Mouse (Mus musculus) ovary, postnatal 36 days (tissue): ENCODE measurements at regions not wholly inside any gene's neighbourhood (a gene's known extent, or its start where the extent isn't known, plus 50 kb on each side); places are given as distances from the start of the nearest gene placed in this dataset.

Experiments used
- DNase-seq: peaks from one replicate; pipeline ENCODE4 v3.0.0; 2022; ENCODE audit warnings: low spot score, mixed read lengths

GRCm38 (mm10) chr6:32739162-32739745 lies 151.3 kb upstream of the Plxna4 start:
- no peak for DNase-seq

DNA sequence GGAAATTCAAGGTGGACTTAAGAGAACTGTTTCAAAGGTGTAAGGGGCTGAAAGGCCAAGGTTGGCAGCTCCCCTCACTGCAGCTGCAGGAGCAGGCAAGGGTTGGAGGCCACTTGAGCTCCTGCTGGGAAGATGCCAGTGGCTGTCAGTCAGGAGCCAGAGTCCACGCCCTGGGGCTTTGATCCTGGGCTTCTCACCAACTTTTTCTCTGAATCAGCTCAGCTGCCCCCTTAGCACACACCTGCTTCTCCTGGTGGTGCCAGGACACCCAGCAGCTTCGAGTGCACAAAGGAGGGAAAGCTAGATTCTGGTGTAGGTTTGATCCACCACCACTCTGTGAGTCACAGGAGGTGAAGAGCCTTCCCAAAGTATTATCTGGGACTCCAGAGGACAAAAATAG lies 140.7 kb upstream of the Plxna4 start:
- DNase-seq, result no peak

- DNase-seq, result no peak
Observed at GRCm38 (mm10) chr6:32726571-32726970, 138.6 kb upstream of the Plxna4 start.

DNA sequence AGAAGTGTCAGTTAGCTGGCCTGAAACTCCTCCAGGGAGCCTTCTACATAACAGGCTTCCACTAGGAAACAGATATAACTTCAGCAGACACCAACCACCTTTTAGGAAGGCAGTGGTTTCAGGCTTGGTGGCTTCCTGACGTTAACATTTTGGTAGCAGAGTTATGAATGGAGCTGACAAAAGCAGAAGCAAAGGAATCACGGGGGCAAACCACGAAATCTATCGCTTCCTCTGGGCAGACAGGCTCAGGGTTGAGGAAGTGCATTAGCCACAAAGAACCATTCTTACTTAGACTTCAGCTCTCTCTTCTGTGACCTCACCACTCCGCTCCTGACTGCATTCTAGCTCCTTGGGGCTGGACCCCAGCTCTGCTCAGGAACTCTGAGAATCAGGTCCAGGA lies 129.9 kb upstream of the Plxna4 start:
- no peak for DNase-seq

DNA sequence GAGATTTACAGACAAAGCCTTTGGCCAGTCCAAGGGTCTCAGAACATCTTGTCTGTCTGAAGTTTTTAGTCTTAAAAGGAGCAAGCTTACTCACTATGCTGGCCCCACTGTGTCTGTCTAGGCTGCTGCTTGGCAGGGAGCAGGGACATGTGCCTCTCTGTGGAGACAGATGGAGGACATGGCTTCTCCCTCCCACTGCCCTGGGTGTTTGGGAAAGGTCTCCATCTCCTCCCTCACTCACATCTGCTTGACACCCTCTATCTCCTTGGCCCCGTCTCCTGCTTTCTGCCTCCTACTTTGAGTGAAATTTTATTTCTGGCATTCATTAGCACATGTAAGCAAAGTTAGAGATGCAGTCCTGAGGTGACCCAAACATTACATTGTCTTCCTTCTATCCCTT lies 127.1 kb upstream of the Plxna4 start:
- DNase-seq, result no peak

DNA sequence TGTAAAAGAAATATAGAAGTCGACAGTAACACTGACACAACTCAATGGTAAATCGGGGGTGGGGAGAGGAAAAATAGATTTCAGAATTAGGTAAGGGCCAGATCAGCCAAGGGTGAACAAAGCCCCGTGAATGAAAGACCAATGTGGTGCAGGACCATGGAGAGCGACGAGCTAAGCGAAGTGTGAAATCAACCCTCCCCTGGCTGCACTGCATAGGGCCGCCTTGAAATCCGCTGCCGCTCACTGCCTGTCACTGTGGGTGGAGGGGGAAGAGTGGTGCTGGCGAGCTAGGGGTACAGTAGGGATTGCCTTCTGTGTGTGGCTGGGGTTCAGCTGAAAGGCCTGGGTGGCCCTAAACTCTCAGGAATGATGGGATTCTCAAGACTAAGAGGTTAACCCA lies 122.2 kb upstream of the Plxna4 start:
- peak; percentile 57 for DNase-seq

- no peak for DNase-seq
Observed at GRCm38 (mm10) chr6:32709566-32709965, 121.6 kb upstream of the Plxna4 start.

DNA sequence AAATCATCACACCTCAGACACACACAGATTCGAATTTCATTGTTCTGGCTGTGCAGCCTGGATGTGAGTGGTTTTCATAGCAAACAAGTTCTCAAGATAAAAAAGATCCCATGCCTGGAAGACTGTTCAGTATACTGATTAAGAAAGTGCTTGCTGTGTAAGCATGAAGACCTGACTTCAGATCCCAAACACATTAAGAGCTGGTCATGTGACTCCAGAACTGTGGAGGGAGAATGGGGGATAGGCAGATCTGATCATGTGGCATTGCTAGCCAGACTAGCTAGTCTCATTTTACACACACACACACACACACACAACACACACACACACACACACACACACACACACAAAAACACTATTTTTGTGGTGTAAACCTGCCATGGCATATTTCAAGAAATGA lies 119.4 kb upstream of the Plxna4 start:
- no peak for DNase-seq

- DNase-seq, result no peak
Observed at GRCm38 (mm10) chr6:32706376-32706775, 118.4 kb upstream of the Plxna4 start.

DNA sequence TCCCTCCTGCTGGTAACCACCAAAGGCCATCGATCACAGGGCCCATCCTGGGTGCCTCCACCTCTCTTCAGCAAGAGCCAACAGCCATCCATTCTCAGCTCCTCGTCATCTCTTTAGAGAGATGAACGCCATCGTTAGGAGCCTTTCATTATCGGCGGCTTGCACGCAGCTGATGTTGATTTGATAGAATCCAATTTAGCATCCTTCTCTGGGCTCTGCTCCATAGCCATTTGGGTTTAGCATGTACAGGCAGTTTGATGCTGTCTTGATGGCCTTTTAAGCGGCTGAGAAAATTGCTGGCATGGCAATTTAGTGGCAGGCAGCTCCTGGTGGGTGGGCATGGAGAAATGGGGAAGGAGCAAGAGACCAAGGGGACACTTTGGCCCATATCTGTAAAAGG lies 115.5 kb upstream of the Plxna4 start:
- DNase-seq, result no peak

DNA sequence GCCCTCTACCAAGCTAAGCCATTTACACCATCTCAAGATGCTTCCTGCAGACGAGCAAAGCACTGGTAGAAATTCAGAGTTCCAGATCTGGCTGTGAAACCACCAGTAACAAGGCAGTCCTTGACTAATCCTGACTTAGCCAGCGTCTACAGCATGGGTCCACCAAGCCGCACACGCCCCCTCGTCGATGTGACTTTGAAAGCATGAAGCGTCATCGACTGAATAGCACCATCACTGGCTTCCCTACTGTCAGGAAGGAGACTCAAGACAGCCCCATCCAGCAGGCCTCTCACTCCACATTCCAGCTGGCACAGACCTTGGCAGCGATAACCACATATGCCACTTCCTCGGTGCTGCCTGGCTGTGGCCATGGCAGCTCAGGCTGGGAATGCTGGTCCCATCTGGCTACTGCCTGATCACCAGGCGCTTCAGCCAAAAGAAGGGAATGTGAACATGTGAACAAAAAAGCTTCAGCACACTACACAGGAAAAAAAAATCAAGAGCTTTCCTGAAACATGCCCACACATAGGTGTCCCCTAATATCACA lies 114.3 kb upstream of the Plxna4 start:
- no peak for DNase-seq

DNA sequence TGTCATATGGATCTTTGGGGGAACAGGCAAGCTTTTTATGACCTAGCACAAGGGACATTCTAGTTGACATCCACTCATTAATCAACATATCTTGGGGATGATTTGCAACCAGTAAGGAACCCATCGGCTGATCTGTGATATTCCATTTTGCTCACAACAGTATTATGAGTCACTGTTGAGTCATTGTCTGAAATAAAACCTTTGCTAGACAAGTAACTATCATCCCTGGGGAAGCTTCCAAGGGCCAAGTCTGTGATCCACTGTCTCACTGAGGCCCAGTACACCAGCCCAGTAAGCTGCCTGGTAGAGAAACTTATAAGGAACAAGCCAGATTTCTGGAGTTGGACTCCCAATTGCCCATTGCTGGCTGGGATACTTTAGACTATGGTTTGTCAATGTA lies 111.8 kb upstream of the Plxna4 start:
- DNase-seq, result no peak

DNA sequence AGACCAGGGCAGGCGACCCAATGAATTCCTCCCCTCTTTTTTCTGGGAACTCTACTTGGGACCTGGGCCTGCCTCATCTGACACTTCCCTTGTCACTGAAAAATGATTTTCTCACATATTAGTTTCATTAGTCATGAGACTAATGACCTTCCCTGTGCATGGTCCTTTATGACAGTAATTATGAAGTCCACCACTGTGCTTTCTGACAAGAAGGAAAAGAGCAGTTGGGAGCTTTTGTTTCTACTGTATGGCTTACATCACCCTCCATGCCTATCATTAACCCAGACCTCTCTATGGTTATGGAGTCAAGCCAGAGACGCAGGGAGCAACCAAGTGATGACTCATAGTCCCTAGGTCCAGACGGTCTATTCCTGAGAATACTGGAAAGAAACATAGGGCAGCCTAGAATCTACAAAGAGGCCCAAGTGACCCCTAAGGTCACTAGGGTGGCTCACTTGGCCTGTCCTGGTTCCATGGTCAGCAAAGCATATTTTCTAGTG lies 109.8 kb upstream of the Plxna4 start:
- no peak for DNase-seq

DNA sequence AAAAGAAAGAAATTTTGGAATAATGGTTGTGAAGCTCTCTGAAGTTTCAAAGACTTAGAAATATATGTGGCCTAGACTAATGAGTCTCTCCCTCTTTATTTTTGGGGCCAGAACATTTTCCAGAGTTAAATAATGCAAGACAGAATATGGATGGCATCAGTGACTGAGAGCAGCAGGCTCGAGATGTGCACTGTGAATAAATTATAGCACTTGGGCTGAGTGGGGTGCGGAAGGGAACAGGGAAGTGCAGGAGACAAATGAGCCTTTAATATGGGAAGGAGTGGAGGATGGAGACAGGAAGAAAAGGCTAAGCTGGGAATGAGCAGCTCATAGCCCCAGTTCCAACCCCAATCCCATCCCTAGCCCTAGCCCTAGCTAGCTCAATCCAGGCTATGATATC lies 108.0 kb upstream of the Plxna4 start:
- DNase-seq, result no peak

DNA sequence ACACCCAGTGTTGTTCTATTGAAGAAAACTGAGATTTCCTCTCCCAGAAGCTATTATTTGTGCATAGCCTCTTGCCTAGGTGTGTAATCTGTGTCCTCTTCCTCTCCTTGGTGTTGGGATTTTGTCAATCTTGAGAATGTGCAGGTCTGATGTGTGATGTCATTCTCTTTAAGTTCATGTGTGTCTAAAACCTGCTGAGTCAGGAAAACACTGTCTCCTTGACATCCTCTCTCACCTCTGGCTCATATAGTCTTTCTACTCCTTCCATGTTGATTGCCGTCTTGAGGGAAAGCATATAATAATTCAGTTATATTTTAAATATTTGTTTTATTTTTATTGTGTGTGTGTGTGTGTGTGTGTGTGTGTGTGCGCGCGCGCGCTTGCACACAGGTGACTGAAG lies 84.6 kb upstream of the Plxna4 start:
- DNase-seq, result no peak

GRCm38 (mm10) chr6:32659743-32660142 lies 71.8 kb upstream of the Plxna4 start:
- no peak for DNase-seq

GRCm38 (mm10) chr6:32657378-32657777 lies 69.4 kb upstream of the Plxna4 start:
- no peak for DNase-seq

- DNase-seq, result no peak
Observed at GRCm38 (mm10) chr6:32654188-32654587, 66.2 kb upstream of the Plxna4 start.

DNA sequence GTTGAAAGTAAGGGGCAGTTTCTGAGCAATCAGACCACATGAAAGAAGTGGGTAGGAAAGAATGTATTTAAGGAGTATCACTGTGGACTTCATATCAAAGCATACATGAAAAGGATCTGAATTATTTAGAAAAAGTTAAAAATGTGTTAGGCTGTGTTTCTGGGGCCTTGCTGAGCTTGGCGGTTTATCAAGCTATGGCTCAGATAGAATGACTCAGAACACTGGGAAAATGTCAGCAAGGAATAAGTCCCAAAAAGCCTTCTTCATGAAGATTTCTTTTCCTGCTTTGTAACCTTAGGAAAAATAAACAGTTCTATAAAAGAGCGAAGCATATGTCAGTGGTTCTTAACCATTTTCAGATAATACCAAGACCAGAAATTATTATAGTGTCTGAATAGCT lies 56.0 kb upstream of the Plxna4 start:
- no peak for DNase-seq

DNA sequence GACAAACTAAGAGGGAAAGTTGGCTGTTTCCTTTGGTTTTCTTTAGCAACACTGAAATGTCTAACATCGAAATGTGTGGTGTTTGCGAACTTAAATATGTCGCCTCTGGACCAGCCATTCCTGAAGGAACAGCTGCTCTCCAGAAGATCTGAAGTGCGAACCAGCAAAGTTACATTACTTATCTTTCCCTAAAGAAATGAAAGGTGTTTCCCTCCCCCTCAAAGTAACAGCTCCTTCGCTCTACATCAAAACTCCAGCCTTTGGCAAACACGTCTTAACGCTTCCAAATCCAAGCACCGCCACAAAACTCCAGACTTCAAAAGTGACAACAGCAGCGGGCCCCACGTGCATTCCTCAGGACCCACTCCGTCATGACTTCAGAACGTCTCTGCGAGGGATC lies 50.9 kb upstream of the Plxna4 start:
- no peak for DNase-seq
